Mouse (Mus musculus) bone marrow macrophage, adult 2 months (primary cell): ENCODE measurements around the gene 1700012A03Rik.

ENCODE experiments used
- CTCF ChIP-seq: IDR thresholded peaks from 2 replicates; pipeline ENCODE4 v1.5.1; 2012; ENCODE audit warnings: low read depth, mild to moderate bottlenecking, low read length, moderate library complexity
- POLR2A ChIP-seq: IDR thresholded peaks from 2 replicates; pipeline ENCODE4 v1.6.1; 2012; ENCODE audit warnings: mild to moderate bottlenecking, low read depth, low read length, borderline replicate concordance

DNA sequence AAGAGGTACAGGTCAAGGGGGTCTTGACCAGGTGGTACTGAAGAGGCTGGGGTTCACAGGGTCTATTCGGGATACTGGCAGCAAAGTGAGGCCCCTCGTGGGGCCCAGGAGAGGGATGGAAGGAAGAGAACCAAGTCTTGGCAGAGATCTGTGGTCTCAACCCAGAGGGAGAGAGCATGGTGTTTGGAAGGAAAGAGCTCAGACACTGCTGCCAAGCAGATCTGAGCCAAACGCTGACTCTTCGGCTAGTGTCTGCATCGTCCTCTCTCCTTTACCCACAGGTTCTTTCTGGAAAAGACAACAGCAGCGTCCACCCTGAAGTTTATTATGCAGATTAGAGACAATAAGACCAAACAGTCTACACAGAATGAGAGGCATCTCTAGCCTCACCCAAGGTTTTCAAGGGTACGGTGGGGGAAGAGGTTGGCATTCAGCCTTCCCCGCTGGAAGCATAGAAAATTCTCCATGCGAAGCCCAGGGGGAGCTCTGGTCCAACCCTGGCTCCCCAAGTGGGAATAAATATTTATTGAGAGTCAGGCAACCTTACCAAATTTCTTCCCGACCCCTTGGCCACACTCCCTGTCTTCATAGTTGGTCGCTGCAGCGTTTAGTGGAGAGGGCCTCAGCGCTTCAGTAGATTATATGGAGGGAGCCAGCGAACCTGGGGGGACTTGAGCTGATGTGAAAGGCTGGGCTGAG, 32.5 kb upstream of the 1700012A03Rik start:
- TF ChIP-seq CTCF (no peak), POLR2A (no peak)
